Mouse (Mus musculus): Measurements from ENCODE around the gene Wasl. TPM values are rescaled to one million over a fixed set of nuclear protein-coding genes. Genes with fewer than 3 reads are reported as not detected.

Wasl gene
- total and polyA plus RNA-seq, 2 experiments from 2014 or later, result 19.0 to 49.0 TPM

DNA sequence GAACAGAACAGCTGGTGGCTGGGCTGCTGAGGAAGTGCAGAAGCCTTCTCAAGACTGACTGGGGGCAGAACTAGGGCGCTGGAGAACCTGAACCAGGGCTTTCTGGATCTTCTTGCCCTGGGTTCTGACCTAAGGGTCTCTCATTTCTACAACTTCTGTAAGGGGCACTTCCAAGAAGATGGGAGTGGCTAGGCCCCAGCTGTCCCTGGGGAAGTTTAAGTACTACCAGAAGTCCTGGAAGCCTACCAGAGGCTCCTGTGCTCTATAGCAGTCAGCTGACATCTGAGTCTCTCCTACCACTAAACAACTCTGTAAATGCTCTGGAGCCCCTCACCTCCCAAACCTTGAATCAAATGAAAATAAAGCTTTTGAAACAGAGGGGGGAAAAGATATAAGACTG lies 8.7 kb downstream of the Wasl start:
- Histone ChIP-seq H3K4me1 (ENCODE audit: control insufficient read depth, insufficient read depth) (peaks cover 4% of the 10 kb centered on the region), H3K9me3 (replicated peaks; ENCODE audit: control insufficient read depth, low read length) (no peaks in the 10 kb centered on the region), H3K27ac (ENCODE audit: low read depth) (peak overlapping the region; percentile 12; the same call in 1 of the 2 replicates), H3K9ac (replicated peaks; ENCODE audit: low read depth, low read length) (no peak overlapping the region; the same call in 1 of the 2 replicates), H3K4me2 (ENCODE audit: low read depth, low read length) (no peak overlapping the region), H3K4me3 (ENCODE audit: low read depth, low read length) (no peak overlapping the region), H3K27me3 (ENCODE audit: control insufficient read depth, insufficient read depth, low read length) (no peaks in the 10 kb centered on the region), H3K36me3 (replicated peaks; ENCODE audit: control insufficient read depth, insufficient read depth, low read length) (no peaks in the 10 kb centered on the region)
- DNase-seq (ENCODE audit: low spot score), result no peak
- WGBS, result 71% methylated on average over 1 of the region's 1 CpGs
- ATAC-seq (ENCODE audit: insufficient read depth, low read depth), result no peak
- no peak for TF ChIP-seq CTCF (IDR thresholded peaks at IDR 0.05; ENCODE audit: low read depth)
- TF ChIP-seq EP300 (IDR thresholded peaks at IDR 0.05; ENCODE audit: low read depth), result no peak

DNA sequence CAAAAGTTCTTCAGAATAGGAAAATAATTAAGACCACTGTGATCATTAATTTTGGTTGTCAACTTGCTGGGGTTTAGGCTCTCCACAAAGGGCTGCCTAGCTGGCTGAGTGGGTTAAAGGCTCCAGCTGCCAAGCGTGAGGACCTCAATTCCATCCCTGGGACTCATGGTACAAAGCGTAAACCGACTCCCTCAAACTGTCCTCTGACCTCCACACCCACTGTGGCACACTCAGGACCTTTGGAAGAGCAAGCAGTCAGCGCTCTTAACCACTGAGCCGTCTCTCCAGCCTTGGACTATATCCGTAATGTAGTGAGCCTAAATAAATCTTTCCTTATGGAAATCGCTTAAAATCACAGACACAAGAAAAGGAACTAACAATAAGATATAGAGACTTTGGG lies 13.3 kb downstream of the Wasl start:
- Histone ChIP-seq H3K4me3 (ENCODE audit: low read depth, low read length) (no peak overlapping the region), H3K36me3 (replicated peaks; ENCODE audit: control insufficient read depth, insufficient read depth, low read length) (no peaks in the 10 kb centered on the region), H3K9ac (replicated peaks; ENCODE audit: low read depth, low read length) (no peak overlapping the region), H3K4me2 (ENCODE audit: low read depth, low read length) (no peak overlapping the region), H3K4me1 (ENCODE audit: control insufficient read depth, insufficient read depth) (peaks cover 5% of the 10 kb centered on the region), H3K27me3 (ENCODE audit: control insufficient read depth, insufficient read depth, low read length) (no peaks in the 10 kb centered on the region), H3K27ac (ENCODE audit: low read depth) (no peak overlapping the region), H3K9me3 (replicated peaks; ENCODE audit: control insufficient read depth, low read length) (no peaks in the 10 kb centered on the region)
- DNase-seq (ENCODE audit: low spot score) (no peak), ATAC-seq (ENCODE audit: insufficient read depth, low read depth) (no peak)
- no peak for TF ChIP-seq CTCF (IDR thresholded peaks at IDR 0.05; ENCODE audit: low read depth)
- TF ChIP-seq EP300 (IDR thresholded peaks at IDR 0.05; ENCODE audit: low read depth), result no peak
- WGBS, result 81% methylated on average over 7 of the region's 7 CpGs

DNA sequence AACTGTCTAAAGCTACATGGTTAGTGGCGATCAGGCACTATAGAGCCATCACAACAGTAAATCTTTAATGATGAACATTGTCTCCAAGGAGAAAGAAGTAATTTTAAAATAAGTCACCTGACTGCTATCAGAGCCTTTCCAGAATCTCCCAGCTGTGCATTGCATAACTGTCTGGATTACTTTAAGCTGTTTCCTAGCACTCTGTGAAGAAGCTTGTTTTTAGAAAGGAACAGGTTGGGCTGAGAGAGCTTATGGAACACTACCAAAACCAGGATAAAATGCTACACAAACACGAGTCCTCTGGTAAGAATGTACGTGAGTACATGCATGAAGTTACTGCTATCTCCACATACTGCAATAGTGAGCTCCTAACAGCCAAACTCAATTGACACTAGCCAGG lies 14.1 kb downstream of the Wasl start:
- Histone ChIP-seq H3K4me1 (ENCODE audit: control insufficient read depth, insufficient read depth) (peaks cover 5% of the 10 kb centered on the region; the same call in 1 of the 2 replicates), H3K9ac (replicated peaks; ENCODE audit: low read depth, low read length) (no peak overlapping the region), H3K9me3 (replicated peaks; ENCODE audit: control insufficient read depth, low read length) (no peaks in the 10 kb centered on the region), H3K4me3 (ENCODE audit: low read depth, low read length) (no peak overlapping the region), H3K4me2 (ENCODE audit: low read depth, low read length) (no peak overlapping the region), H3K27ac (ENCODE audit: low read depth) (no peak overlapping the region), H3K36me3 (replicated peaks; ENCODE audit: control insufficient read depth, insufficient read depth, low read length) (no peaks in the 10 kb centered on the region), H3K27me3 (ENCODE audit: control insufficient read depth, insufficient read depth, low read length) (no peaks in the 10 kb centered on the region)
- DNase-seq (ENCODE audit: low spot score), result no peak
- WGBS, result 63% methylated on average over 3 of the region's 3 CpGs
- TF ChIP-seq CTCF (IDR thresholded peaks at IDR 0.05; ENCODE audit: low read depth) (no peak), EP300 (IDR thresholded peaks at IDR 0.05; ENCODE audit: low read depth) (no peak)
- ATAC-seq (ENCODE audit: insufficient read depth, low read depth), result no peak

DNA sequence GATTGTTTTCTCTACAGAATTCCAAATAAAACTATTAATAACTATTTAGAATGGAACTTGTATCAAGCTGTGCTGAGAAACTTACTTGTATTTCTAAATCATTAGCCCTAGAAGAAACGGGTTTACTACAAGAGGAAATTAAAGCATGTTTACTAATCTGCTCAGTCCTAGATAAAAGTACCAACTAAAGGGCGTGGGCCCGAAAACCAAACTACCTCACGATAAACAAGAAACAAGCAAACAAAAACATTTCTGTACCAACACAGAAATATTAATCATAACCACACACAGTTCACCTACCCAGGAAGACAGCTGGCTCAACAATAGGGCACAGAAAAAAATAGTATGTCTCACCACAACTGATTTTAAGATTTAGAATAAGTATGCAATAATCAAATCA lies 16.4 kb downstream of the Wasl start:
- no peak overlapping the region for H3K9ac ChIP-seq (replicated peaks; ENCODE audit: low read depth, low read length)
- ATAC-seq (ENCODE audit: insufficient read depth, low read depth) (no peak), DNase-seq (ENCODE audit: low spot score) (no peak)
- H3K9me3 ChIP-seq (replicated peaks; ENCODE audit: control insufficient read depth, low read length), result no peaks in the 10 kb centered on the region
- 79% methylated on average over 4 of the region's 4 CpGs for WGBS
- H3K4me1 ChIP-seq (ENCODE audit: control insufficient read depth, insufficient read depth), result peaks cover 5% of the 10 kb centered on the region; the same call in 1 of the 2 replicates
- H3K4me2 ChIP-seq (ENCODE audit: low read depth, low read length), result no peak overlapping the region
- no peak overlapping the region for H3K27ac ChIP-seq (ENCODE audit: low read depth)
- no peaks in the 10 kb centered on the region for H3K27me3 ChIP-seq (ENCODE audit: control insufficient read depth, insufficient read depth, low read length)
- no peaks in the 10 kb centered on the region for H3K36me3 ChIP-seq (replicated peaks; ENCODE audit: control insufficient read depth, insufficient read depth, low read length)
- no peak overlapping the region for H3K4me3 ChIP-seq (ENCODE audit: low read depth, low read length)
- TF ChIP-seq EP300 (IDR thresholded peaks at IDR 0.05; ENCODE audit: low read depth), result no peak
- no peak for TF ChIP-seq CTCF (IDR thresholded peaks at IDR 0.05; ENCODE audit: low read depth)

DNA sequence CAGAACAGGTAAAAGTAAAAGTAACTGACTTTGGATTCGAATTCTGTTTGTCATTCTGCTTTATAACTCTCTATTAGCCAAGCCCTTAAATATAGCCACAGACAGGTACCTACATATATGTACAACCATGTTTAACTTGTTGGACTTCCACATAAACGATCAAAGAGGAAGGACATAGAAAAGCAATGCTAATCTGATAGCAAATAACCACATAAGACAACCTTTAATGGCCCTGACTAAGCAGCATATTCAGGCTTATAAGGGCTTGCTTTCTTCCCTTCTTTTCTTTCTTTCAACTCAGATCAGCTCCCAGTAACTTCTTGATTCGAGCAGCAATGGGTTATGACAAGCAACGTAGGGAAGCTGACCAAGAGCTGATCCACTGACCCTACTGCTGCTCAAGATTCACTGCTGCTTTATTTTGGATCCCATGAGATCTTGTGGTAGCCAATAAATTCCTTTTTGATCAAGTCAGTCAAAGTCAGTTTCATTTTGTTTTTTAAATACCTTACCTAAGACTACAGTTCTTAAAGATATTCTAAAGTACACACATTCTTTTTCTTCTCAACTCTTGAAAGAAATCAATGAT lies 17.6 kb downstream of the Wasl start:
- WGBS, result 68% methylated on average over 4 of the region's 4 CpGs
- H3K9me3 ChIP-seq (replicated peaks; ENCODE audit: control insufficient read depth, low read length), result no peaks in the 10 kb centered on the region
- peaks cover 5% of the 10 kb centered on the region; the same call in 1 of the 2 replicates for H3K4me1 ChIP-seq (ENCODE audit: control insufficient read depth, insufficient read depth)
- DNase-seq (ENCODE audit: low spot score), result no peak
- ATAC-seq (ENCODE audit: insufficient read depth, low read depth), result no peak
- no peak overlapping the region for H3K4me3 ChIP-seq (ENCODE audit: low read depth, low read length)
- no peaks in the 10 kb centered on the region for H3K27me3 ChIP-seq (ENCODE audit: control insufficient read depth, insufficient read depth, low read length)
- no peak overlapping the region for H3K27ac ChIP-seq (ENCODE audit: low read depth)
- no peak overlapping the region for H3K9ac ChIP-seq (replicated peaks; ENCODE audit: low read depth, low read length)
- H3K36me3 ChIP-seq (replicated peaks; ENCODE audit: control insufficient read depth, insufficient read depth, low read length), result no peaks in the 10 kb centered on the region
- TF ChIP-seq CTCF (IDR thresholded peaks at IDR 0.05; ENCODE audit: low read depth) (no peak), EP300 (IDR thresholded peaks at IDR 0.05; ENCODE audit: low read depth) (no peak)
- no peak overlapping the region for H3K4me2 ChIP-seq (ENCODE audit: low read depth, low read length)
